Mouse (Mus musculus) fibroblast of lung, adult 2 months (primary cell): Measurements from ENCODE around the gene Lmbr1.

Experiments
- DNase-seq: peaks from one replicate; pipeline ENCODE4 v3.0.0-alpha.2; 2011; ENCODE audit warnings: low read depth

Lmbr1 gene

DNA sequence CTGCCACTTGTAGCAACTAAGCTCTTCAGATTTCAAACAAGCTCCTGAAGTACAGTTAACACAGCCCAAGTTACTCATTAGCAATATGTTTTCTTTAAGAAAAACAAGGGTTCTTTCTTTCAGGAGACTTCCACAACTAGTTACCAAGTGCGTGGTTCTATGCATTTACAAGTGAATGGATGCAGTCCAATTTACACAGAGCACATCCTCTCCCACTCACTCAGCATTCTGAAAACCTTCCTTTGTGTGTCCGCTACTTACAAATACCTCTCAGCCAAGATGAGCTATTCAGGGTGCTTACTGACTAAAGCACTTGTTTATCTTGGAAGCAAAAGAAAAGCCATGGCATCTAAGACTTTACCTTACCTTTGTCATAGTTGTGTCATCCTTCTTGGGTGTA, 124.3 kb downstream of the Lmbr1 start:
- no peak for DNase-seq

DNA sequence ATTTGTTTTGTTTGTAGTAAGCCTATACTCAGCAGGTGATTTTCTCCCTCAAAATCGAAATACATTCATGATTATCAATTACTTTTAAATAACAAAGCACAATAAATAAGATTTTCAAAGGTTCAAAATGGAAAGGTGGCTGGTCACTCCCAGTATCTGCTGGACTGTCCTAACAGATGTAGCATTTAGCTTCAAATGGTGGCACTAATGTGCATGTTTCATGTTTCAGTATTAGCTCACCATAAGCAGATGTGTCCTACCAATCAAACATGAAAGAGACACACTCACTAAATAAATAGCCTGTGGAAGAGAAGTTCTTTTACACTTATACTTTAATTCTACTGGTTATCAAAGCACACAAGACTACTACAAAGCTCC, 126.7 kb downstream of the Lmbr1 start:
- no peak for DNase-seq

DNA sequence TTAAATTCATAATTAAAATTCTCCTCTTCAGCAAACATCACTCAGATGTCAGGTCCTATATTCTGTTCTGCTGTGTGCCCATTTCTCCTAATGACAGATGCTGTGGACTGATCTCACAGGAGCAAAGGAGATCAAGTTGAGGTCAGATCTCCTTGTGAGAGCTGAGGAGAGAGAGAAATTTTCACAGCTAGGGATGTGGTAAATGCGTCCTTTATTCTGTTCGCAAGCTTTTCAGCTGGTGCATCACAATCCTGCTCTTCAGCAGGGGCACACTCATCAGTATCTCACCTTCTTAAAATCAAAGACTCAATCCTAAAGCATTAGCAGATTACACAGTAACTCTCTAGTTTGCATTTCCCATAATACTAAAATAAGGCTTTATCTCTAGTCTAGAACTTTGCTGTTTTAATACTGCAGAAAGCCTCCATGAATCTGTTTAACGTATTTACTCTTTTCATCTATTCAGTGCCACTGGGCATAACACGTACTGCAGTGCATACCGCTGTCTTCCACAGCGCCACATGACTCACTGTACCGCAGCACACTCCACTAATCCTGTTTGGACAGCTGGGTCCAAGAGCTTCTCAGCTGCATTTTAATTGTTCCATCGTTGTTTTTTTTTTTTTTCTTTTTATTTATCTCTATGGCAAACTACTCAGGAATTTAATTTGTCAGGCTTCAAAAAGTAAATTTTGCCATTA, 127.2 kb downstream of the Lmbr1 start:
- DNase-seq, result no peak

DNA sequence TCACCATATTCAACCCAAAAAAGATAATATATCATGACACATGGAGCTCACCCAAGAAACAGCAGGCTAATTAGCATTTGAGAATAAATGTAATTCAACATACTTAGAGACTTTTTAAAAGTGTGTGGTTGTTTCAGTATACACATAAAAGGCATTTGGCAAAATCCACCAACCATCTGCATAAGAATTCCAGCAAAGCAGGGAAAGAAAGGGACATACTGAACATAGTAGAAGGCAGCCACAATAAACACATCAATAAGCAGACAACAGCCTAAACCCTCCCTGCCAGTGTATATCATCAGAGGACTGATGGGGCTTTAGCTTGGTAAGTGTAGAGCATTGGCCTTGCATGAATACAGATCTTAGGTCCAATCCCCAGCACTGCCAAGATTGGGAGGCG, 133.4 kb downstream of the Lmbr1 start:
- DNase-seq, result no peak

DNA sequence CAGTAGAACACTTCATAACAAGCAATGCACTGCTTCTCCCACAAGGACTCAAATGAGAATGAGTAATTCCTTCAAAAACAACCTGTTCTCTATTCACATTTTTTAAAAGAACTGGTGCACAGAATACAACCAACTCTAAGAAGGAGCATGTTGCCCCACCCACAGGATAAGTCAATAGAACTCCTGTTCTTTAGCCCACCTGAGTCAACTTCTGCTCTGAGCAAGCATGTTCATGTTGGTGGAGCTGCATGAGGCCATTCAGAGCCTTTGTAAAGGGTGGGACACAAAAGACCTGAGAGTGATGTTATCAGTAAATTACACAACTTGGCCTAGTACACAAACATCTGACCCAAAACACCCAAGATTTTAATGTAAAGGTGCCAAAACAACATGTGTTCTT, 139.8 kb downstream of the Lmbr1 start:
- no peak for DNase-seq

DNA sequence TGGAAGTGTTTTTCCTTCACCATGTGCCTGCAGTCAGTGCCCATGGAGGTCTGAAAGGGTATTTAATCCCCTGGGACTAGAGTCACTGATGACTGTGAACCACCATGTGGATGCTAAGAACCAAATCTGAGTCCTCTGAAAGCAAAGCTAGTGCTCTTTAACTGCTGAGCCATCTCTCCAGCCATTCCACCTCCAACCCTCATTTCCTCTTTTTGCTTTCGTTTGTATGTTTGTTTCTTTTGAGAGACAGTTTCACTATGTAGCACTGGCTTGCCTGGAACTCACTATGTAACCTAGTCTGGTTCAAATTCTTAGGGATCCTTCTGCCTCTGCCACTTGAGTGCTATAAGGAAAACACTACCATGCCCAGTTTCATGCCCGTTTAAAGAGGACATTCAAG, 147.7 kb downstream of the Lmbr1 start:
- DNase-seq, result no peak

DNA sequence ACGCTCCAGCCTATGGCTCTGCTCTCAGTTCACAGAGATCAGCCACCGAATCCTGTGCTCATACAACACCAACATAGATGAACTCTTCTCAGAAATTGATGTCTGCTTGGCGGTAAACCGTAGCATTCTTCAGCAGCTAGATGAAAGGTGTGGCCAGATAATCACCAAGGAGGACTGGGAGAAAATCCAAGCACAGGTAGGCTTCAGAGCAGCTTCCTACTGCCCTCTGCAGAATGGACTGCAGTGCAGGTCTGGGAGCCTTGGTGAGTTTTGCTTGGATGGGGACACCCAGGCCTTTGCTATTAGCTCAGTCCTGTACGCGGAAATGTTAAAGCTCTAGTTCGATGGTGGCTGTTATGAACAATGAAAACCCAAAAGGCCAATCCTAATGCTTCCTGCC, 154.1 kb downstream of the Lmbr1 start:
- DNase-seq, result no peak

DNA sequence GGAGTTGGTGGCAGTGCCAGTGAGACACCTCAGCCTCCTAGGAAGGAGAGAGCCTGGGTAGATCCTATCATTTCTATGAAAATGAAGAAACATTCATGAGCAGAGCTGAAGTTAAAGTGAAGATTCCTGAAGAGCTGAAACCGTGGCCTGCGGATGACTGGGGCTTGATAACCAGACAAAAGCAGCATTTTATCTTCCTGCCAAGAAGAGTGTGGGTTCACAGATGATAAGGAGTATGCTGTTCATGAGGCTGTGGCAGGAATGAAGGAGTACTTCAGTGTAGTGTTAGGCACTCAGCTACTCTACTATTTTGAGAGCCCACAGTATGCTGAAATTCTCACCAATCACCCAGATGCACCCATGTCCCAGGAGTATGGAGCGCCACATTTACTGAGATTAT, 160.2 kb downstream of the Lmbr1 start:
- DNase-seq, result no peak

DNA sequence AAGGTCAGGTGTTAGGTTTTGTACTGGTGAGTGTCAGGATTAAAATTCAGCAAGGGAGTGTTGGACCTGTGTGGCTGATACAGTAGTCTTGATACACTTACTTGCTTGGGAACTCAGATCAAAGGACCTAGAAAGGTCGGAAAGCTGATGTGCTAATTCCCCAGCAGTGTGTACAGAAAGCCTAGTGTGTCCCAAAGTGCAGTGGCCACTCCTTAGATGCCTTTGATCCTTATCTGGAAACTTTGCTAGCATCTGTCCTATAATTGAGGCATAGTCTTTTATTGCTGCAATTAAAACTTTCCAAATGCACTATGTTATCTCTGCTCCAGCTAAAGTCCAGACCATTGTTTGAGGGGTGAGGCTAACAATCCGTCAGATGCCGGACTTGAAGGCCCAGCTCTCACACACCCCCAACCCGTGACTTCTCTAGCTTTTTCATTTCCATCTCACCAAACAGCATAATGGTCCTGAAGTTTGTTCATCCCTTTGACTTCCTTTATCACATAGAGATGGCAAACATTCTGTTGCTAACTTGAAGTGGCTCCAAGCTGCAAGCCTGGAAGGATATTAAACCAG, 166.1 kb downstream of the Lmbr1 start:
- no peak for DNase-seq

DNA sequence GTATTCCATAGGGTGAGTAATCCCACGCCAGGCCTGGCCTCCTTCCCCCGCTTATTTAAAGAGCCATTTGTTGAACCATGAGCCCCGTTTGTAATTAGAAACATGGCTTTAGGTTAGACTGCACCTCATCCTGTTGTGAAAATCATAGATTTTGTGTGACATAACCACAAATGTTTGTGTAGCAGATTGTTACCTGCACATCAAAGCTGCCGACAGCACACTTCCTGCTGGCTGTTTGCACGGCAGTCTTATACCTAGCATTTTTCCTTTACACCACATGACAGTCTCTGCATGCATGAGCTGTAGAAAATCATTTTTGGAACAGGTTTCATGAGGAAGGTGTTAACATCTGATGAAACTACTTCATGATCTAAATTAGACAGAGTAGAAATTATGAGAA, 172.5 kb downstream of the Lmbr1 start:
- DNase-seq, result no peak

DNA sequence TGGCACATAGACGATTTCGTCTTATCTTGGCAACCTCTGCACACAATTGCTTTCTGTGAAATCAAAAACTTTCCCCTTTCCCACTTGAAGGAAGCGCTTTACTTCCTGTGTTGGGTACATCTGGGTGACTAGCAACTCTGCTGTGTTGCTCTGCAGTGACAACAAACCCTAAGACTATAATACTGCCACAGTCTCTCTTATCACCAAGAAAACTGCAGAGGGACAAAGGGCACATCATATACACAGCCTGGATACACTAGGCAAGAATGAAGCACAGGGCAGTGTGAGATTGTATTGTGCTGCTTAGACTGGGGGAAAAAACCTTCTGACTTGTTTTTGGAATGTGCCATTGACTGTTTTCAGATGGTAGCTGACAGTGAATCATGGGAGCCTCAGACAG, 178.3 kb downstream of the Lmbr1 start:
- DNase-seq, result no peak

DNA sequence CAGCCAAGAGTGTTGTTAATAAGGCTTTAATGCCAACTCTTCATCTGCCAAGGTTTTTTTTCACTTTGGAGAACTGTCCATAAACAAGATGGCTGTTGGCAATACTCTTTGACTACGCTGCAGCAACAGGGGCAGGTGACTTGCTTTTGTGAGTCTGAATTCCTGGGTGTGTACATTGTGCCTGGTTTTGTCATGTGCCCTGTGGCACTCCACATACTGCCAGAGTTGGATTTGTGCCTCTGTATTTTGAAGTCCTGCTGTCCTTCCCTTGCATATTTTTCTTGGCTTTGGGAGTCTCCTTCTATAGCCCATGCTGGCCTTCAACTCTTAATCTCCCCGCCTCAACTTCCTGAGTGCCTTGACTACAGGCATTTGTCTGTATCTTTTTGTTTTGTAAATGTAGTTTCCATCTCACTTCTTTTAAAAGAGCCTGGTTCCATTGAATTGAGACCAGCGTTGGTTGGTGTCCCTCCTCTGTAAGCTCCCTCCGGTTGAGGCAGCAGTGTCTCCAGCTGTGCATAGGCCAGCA, 179.2 kb downstream of the Lmbr1 start:
- DNase-seq, result no peak

DNA sequence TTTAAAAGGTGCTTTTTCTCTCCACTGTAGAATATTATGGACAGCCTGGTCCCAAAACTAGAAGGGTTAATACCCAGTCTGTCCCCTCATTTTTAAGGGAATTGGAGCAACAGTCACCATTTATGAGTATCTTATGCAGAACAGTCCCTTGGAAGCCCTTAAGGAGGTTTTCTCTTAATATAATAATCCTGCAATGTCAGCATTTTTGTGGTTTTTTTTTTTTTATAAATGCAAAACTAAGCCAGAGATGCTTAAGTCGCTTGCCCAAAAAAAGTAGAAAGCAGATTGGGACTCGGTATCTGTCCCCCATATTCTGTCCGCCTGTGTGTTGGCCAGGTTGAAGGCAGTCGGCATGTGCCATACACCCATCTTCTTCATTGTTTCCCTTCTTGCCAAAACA, 181.0 kb downstream of the Lmbr1 start:
- DNase-seq, result no peak

DNA sequence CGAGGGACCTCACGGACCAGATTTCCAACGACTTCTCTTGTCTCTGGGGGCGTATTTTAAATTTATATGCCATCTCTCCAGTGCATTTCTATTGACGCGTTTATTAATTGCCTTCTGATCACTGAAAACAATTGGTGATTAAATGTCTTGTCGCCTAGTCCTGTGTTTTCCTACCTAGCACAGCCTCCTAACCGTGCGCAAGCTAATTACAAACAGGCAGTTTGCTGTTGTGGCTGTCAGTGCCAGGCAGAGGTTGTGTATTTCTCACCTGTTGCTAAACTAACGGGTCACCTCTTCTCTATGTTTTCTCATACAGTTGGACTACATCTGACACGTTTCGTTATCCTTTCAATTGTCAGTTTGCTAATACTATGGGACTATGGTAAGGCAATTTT, 181.9 kb downstream of the Lmbr1 start:
- DNase-seq, result no peak

DNA sequence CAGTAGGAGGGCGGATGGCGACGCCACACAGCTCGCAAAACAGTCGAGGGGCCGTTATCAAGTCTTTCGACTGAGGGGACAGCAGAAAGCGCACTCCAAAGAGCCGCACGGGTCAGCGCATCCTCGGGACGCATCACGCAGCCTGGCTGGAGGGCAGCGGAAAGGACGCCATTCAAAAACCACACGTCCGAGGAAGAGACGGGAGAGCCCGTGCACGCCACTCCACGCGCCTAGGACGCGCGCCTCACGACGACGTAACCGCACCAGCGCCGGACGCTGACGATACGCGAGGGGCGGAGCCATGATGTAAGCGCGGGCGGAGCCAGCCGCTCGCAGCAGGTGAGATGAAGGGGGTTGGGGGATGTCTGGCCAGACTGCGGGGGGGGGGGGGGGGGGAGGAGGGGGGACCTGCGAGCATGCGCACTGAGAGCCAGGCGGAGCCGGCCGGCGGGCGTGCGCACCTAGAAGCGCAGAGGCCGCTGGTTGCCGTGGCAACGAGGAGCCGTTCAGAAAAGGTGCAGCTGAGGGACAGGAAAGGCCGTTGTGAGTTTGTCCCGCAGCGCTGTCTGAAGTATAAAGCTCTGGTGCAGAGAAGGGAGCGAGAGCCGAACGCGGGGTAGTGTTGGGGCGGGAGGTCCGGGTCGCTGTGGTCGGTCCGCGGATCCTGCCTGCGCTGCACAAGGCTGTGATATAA, 182.5 kb downstream of the Lmbr1 start, which contains the start of gene Rnf32:
Gene Rnf32 (plus strand): TSS at position 423 of the 694 bp plus-strand sequence.
- DNase-seq, result peak; percentile 31

DNA sequence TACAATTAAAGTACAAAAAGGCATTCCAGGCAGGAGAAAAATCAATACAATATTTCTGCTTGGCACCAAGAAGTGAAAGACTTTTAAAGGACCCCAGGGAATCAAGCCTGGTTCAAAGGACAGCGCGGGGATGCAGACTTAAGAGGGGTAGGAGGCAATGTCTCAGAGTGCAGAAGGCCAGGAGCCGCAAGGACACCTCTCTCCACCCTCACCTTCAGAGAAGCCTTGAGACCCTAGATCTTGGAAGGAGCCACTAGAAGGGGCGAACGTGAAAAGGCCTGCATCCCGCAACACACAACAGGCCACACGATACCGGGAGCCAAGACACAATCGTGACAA, 183.0 kb downstream of the Lmbr1 start:
- no peak for DNase-seq

DNA sequence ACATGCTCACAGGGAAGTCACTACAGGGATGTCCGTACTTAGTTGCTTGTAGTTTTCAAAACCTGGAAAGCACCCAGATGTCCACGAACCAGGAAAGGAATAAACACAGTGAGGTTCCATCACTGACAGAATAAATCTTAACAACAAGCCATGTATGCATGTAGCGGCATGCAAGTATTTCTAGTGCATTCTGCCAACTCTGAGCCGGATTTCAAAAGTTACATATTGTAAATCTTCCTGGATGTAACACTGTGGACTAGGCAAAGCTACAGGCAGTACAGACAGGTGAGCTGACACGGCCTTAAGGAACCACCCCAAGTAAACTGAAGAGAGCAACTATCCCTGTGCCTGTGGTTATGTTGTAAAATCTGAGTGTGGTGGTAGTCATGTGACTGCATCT, 191.4 kb downstream of the Lmbr1 start:
- no peak for DNase-seq
